Mouse (Mus musculus): ENCODE results near the gene Brd7.

DNA sequence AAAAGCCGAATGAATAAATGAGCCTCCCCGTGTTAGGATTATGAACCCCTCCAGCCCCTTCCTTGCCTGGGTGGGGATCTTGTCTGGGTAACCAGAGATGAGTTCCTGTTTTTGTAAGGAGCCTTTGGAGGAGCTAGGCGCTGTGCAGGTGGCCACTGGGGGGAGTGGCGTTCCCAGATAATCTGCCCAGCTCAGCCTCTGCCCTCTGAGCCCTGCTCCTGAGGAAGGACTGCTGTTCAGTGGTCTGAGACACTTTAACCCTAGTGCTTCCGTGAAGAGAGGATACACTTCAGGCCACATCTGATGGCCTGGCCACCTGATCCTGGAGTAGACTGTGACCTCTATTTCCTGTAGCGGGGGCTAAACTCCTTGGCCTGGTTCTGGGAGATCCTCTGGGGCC is 7.2 kb upstream of the Brd7 start:
- no peak for TF ChIP-seq CTCF (IDR thresholded peaks at IDR 0.05; ENCODE audit: extremely low read depth, insufficient read depth, insufficient read length, insufficient replicate concordance)
- no peak for TF ChIP-seq POLR2A (IDR thresholded peaks at IDR 0.05; ENCODE audit: low read depth, low read length)

All from spleen, adult 2 months (tissue).